Mouse (Mus musculus): ENCODE data around the gene Tsks. TPM values are rescaled to one million over a fixed set of nuclear protein-coding genes. Genes with fewer than 3 reads are reported as not detected.

Tsks gene
- polyA plus RNA-seq, 1 experiment from 2014 or later: 0.47 TPM

GRCm38 (mm10) chr7:44970231-44970691 lies 27.3 kb downstream of the Tsks start:
- Histone ChIP-seq H3K4me3 (peak overlapping the region; percentile 68), H3K27me3 (ENCODE audit: poor library complexity, severe bottlenecking) (no peaks in the 10 kb centered on the region), H3K4me1 (peaks cover 50% of the 10 kb centered on the region), H3K27ac (peak overlapping the region; percentile 89), H3K9me3 (no peaks in the 10 kb centered on the region), H3K36me3 (replicated peaks) (peaks cover 25% of the 10 kb centered on the region)
- under 1% methylated on average over 36 of the region's 36 CpGs for WGBS
- DNase-seq (ENCODE audit: extremely low spot score, low spot score): peak; percentile 91

DNA sequence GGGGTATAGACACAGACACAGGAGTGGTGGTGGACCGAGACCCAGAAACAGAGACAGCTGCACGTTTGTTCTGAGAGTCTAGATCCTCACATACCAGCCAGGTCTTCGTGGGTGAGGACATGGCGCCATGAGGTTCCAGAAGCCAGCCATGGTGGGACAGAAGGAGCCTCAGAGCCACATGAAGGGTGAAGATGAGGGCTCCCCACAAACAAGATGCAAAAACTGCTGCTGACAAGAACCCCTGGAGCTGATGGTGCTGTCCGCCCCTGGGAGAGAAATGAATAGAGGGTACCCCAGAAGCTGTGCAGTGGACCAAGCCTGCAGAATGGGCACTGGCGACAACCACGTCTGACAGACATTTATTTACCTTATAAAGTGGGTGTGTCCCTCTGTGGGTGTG lies 28.1 kb downstream of the Tsks start:
- no peaks in the 10 kb centered on the region for H3K9me3 ChIP-seq
- no peak for DNase-seq (ENCODE audit: extremely low spot score, low spot score)
- peak overlapping the region; percentile 89 for H3K27ac ChIP-seq
- peaks cover 53% of the 10 kb centered on the region for H3K4me1 ChIP-seq
- WGBS: 82% methylated on average over 7 of the region's 7 CpGs
- H3K4me3 ChIP-seq: peak overlapping the region; percentile 68
- H3K27me3 ChIP-seq (ENCODE audit: poor library complexity, severe bottlenecking): no peaks in the 10 kb centered on the region
- peaks cover 25% of the 10 kb centered on the region for H3K36me3 ChIP-seq (replicated peaks)

GRCm38 (mm10) chr7:44973415-44974130 lies 30.6 kb downstream of the Tsks start:
- WGBS: 40% methylated on average over 14 of the region's 14 CpGs
- H3K4me1 ChIP-seq: peaks cover 53% of the 10 kb centered on the region
- H3K27me3 ChIP-seq (ENCODE audit: poor library complexity, severe bottlenecking): no peaks in the 10 kb centered on the region
- DNase-seq (ENCODE audit: extremely low spot score, low spot score): no peak
- peak overlapping the region; percentile 58 for H3K4me3 ChIP-seq
- H3K36me3 ChIP-seq (replicated peaks): peaks cover 36% of the 10 kb centered on the region
- peak overlapping the region; percentile 81 for H3K27ac ChIP-seq
- H3K9me3 ChIP-seq: no peaks in the 10 kb centered on the region

DNA sequence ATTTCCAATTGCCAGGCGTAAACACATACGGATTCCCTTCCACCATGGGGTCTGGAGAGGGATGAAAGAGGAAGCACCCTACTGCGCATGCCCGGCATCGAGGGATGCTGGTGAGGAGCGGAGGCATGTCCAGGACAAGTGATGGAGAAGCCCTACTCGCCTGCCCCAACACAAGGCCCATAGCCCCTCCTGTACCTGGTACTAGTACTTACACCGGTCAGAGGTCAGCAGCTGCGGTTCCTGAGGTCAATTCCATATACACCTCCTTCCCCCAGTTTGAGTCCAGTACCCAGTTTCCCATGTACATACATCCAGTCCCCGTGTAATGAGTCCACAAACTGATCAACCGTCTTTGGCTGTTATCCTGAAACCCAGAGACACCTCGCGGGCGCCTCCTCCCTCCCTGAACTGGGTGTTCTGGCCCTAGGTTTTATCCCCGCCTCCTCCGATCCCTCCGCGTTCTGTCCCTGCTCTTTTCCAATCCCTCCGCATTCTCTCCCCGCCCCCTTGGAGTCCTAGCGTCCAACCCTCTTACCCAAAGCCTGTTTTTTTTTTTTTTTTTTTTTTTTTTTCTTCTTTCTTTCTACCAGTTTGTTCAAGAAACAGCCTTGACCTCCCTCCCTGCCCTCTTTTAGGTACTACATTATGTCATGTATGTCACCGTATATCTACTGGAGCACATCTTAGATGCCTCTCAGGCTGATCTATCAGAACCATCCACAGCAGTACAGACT lies 31.5 kb downstream of the Tsks start, which contains the start of gene Cpt1c:
TSS of gene Cpt1c (minus strand) at position 469 of the 734 bp plus-strand sequence.
- Histone ChIP-seq H3K27ac (peak within 1 kb of the TSS; percentile 81), H3K4me3 (peak within 1 kb of the TSS; percentile 58), H3K36me3 (replicated peaks) (peaks cover 45% of the 10 kb centered on the region), H3K9me3 (no peaks in the 10 kb centered on the region), H3K4me1 (peaks cover 51% of the 10 kb centered on the region), H3K27me3 (ENCODE audit: poor library complexity, severe bottlenecking) (no peaks in the 10 kb centered on the region)
- 1% methylated on average over 22 of the region's 22 CpGs for WGBS
- DNase-seq (ENCODE audit: extremely low spot score, low spot score): peak; percentile 83

DNA sequence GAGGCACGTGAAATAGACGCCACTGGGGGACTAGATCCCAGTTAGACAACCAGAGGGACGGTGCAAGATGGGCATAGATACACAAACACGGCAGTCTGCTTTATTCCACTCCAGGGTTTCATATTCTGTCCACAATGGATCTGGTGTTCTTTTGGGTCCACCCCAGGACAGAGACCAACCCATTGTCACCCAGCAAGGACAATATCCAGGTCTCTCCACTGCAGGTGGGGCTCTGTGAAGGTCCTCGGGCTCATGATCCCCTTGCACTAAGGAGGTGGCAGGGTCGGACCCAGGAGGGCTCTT lies 32.1 kb downstream of the Tsks start:
- H3K27ac ChIP-seq: peak overlapping the region; percentile 81; the same call in 1 of the 2 replicates
- H3K27me3 ChIP-seq (ENCODE audit: poor library complexity, severe bottlenecking): no peaks in the 10 kb centered on the region
- peaks cover 51% of the 10 kb centered on the region for H3K36me3 ChIP-seq (replicated peaks)
- no peak for DNase-seq (ENCODE audit: extremely low spot score, low spot score)
- no peaks in the 10 kb centered on the region for H3K9me3 ChIP-seq
- peaks cover 46% of the 10 kb centered on the region for H3K4me1 ChIP-seq
- H3K4me3 ChIP-seq: peak overlapping the region; percentile 58
- 28% methylated on average over 6 of the region's 6 CpGs for WGBS

- H3K27ac ChIP-seq: no peak overlapping the region
- WGBS: 87% methylated on average over 3 of the region's 3 CpGs
- H3K27me3 ChIP-seq (ENCODE audit: poor library complexity, severe bottlenecking): no peaks in the 10 kb centered on the region
- DNase-seq (ENCODE audit: extremely low spot score, low spot score): no peak
- peak overlapping the region; percentile 1; the same call in 1 of the 2 replicates for H3K4me3 ChIP-seq
- peaks cover 27% of the 10 kb centered on the region for H3K4me1 ChIP-seq
- no peaks in the 10 kb centered on the region for H3K9me3 ChIP-seq
- peaks cover 81% of the 10 kb centered on the region for H3K36me3 ChIP-seq (replicated peaks)
Measured at GRCm38 (mm10) chr7:44978300-44978699, 35.3 kb downstream of the Tsks start.

- H3K4me1 ChIP-seq: peaks cover 27% of the 10 kb centered on the region
- DNase-seq (ENCODE audit: extremely low spot score, low spot score): no peak
- no peaks in the 10 kb centered on the region for H3K9me3 ChIP-seq
- no peak overlapping the region for H3K4me3 ChIP-seq
- H3K27me3 ChIP-seq (ENCODE audit: poor library complexity, severe bottlenecking): no peaks in the 10 kb centered on the region
- H3K36me3 ChIP-seq (replicated peaks): peaks cover 85% of the 10 kb centered on the region
- no peak overlapping the region for H3K27ac ChIP-seq
- WGBS: 94% methylated on average over 8 of the region's 8 CpGs
Measured at GRCm38 (mm10) chr7:44981539-44981938, 38.5 kb downstream of the Tsks start.

DNA sequence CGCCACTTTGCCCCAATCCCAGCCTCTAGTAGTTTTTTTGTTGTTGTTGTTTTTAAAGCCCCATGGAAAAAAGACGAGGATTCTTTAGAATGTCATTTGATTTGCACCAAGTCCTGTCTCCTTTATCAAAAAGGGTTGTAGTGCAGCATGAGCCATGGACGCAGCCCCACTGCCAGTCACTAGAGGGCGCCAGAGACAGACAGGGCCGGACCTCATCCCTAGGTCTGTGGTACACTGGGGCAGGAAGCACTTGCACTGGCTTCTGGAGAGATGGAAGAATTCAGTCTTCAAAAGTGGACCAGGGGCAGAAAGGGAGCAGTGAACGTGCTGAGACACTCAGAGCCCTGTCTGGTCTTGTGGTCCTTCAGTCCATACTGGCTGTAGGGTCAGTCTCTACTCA lies 40.1 kb downstream of the Tsks start:
- peak; percentile 87 for DNase-seq (ENCODE audit: extremely low spot score, low spot score)
- peak overlapping the region; percentile 97 for H3K4me3 ChIP-seq
- H3K9me3 ChIP-seq: no peaks in the 10 kb centered on the region
- H3K27me3 ChIP-seq (ENCODE audit: poor library complexity, severe bottlenecking): no peaks in the 10 kb centered on the region
- 0 out of 2 replicates have a peak overlapping the region, but pooled peaks have one; percentile 44 for H3K27ac ChIP-seq
- peaks cover 73% of the 10 kb centered on the region for H3K36me3 ChIP-seq (replicated peaks)
- H3K4me1 ChIP-seq: peaks cover 32% of the 10 kb centered on the region
- 42% methylated on average over 6 of the region's 6 CpGs for WGBS

DNA sequence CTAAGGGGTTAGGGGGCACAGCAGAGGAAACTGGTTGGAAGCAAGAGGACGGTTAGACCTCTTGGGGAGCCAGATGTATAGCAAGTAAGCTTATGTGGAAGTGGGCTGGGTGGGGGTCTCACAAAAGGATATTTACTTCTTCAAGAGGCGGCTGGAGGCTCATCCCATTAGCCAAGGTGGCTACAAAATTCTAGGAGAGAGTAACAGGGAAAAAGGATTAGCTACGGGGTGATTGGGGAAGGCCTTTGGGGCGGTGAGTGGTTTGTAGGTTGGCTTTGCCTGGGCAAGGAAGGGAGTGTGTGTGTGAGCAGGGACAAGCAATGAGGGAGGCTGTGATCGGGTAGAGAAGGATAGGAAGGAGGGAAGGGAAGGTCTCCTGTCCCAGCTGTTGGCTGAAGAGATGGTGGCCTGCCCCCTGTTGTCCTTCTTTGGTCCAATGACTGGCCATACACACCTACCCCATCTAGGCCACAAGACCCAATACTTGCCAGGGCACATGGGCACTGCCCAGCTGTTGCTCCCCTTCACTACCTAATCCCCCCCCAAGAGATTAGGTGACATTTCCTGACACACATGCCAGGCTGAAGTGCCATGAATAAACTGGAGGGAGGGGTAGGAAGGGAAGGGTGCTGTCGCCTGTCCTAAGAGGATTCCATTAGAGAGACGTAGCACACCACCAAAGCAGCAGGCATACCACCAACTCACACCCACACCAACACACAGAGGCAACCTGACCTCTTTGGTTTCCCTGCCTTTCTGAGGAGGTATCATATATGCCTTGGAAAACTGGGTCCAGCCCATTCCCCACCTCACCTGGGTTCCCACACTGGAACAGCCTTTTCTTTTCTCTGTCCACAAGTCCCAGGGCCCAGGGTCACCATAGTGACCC lies 41.2 kb downstream of the Tsks start:
- H3K36me3 ChIP-seq (replicated peaks): peaks cover 71% of the 10 kb centered on the region
- no peaks in the 10 kb centered on the region for H3K27me3 ChIP-seq (ENCODE audit: poor library complexity, severe bottlenecking)
- 84% methylated on average over 7 of the region's 7 CpGs for WGBS
- DNase-seq (ENCODE audit: extremely low spot score, low spot score): no peak
- H3K4me3 ChIP-seq: peak overlapping the region; percentile 97
- no peaks in the 10 kb centered on the region for H3K9me3 ChIP-seq
- peak overlapping the region; percentile 99; the same call in 1 of the 2 replicates for H3K27ac ChIP-seq
- H3K4me1 ChIP-seq: peaks cover 40% of the 10 kb centered on the region

DNA sequence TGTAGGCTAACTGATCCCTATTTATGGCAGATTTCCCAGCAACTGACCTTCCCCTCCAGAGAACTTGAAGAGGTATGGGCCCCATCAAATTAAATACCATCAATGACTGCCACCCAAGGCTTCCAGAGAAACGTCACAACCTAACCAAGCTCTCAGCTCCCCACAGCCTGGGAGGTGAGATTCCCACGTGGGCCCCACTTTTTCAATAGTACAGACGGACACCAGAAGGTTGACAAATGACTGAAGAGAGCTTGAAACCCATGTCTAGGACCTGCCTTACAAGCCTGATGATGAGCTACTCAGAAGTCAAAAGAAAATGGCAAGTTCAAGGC lies 41.8 kb downstream of the Tsks start:
- Histone ChIP-seq H3K36me3 (replicated peaks) (peaks cover 71% of the 10 kb centered on the region), H3K4me3 (peak overlapping the region; percentile 97), H3K27ac (peak overlapping the region; percentile 99), H3K4me1 (peaks cover 42% of the 10 kb centered on the region), H3K9me3 (no peaks in the 10 kb centered on the region), H3K27me3 (ENCODE audit: poor library complexity, severe bottlenecking) (no peaks in the 10 kb centered on the region)
- no peak for DNase-seq (ENCODE audit: extremely low spot score, low spot score)
- WGBS: 59% methylated on average over 3 of the region's 3 CpGs

GRCm38 (mm10) chr7:44985595-44986191 lies 42.7 kb downstream of the Tsks start:
- DNase-seq (ENCODE audit: extremely low spot score, low spot score): peak; percentile 88
- Histone ChIP-seq H3K4me1 (peaks cover 42% of the 10 kb centered on the region), H3K27ac (peak overlapping the region; percentile 99), H3K27me3 (ENCODE audit: poor library complexity, severe bottlenecking) (no peaks in the 10 kb centered on the region), H3K36me3 (replicated peaks) (peaks cover 71% of the 10 kb centered on the region), H3K9me3 (no peaks in the 10 kb centered on the region), H3K4me3 (peak overlapping the region; percentile 97)
- under 1% methylated on average over 45 of the region's 45 CpGs for WGBS

- under 1% methylated on average over 42 of the region's 42 CpGs for WGBS
- DNase-seq (ENCODE audit: extremely low spot score, low spot score): peak; percentile 98
- Histone ChIP-seq H3K4me3 (peak within 1 kb of the TSS; percentile 97), H3K27ac (peak within 1 kb of the TSS; percentile 99), H3K27me3 (ENCODE audit: poor library complexity, severe bottlenecking) (no peaks in the 10 kb centered on the region), H3K9me3 (no peaks in the 10 kb centered on the region), H3K4me1 (peaks cover 42% of the 10 kb centered on the region), H3K36me3 (replicated peaks) (peaks cover 71% of the 10 kb centered on the region)
Measured at GRCm38 (mm10) chr7:44986192-44986878, 43.3 kb downstream of the Tsks start, which contains the start of gene Prmt1. Gene Prmt1, minus strand, starts transcription at chr7:44986568.

Measured in forebrain, embryonic 10.5 days (tissue).